Mouse (Mus musculus) heart, postnatal 0 days (tissue): ENCODE data around the gene Camk1. TPM values are rescaled to one million over a fixed set of nuclear protein-coding genes. Genes with fewer than 3 reads are reported as not detected.

Experiments used
- ATAC-seq: fragments of 200-750 bp; cut with Nextera tagmentation; 2 replicates; pipeline ENCODE4 v1.8.0; 2017; ENCODE audit warnings: low read depth, moderate number of reproducible peaks, moderate library complexity; ENCODE audit not compliant: insufficient read depth
- DNase-seq: peaks from one replicate; pipeline ENCODE4 v3.0.0-alpha.2; 2016; ENCODE audit warnings: low spot score
- H3K27ac ChIP-seq: fragments of 300-500 bp; sonication (generic); 2 replicates; pipeline ENCODE4 v1.5.1; 2014; ENCODE audit warnings: low read depth, mild to moderate bottlenecking
- H3K27me3 ChIP-seq: fragments of 300-500 bp; sonication (generic); 2 replicates; pipeline ENCODE4 v1.6.1; 2014; ENCODE audit warnings: low read length, mixed read lengths; ENCODE audit not compliant: control insufficient read depth, insufficient read depth
- H3K36me3 ChIP-seq: fragments of 300-500 bp; sonication (generic); replicated peaks from 2 replicates; pipeline ENCODE4 v1.6.1; 2014; ENCODE audit warnings: low read length, mixed read lengths; ENCODE audit not compliant: control insufficient read depth, insufficient read depth
- H3K4me1 ChIP-seq: fragments of 300-500 bp; sonication (generic); 2 replicates; pipeline ENCODE4 v1.6.1; 2014; ENCODE audit warnings: antibody characterized with exemption; ENCODE audit not compliant: control insufficient read depth, insufficient read depth
- H3K4me2 ChIP-seq: fragments of 300-500 bp; sonication (generic); 2 replicates; pipeline ENCODE4 v1.6.1; 2014; ENCODE audit warnings: low read depth, mild to moderate bottlenecking, low read length, moderate library complexity
- H3K4me3 ChIP-seq: fragments of 300-500 bp; sonication (generic); 2 replicates; pipeline ENCODE4 v1.5.1; 2014; ENCODE audit warnings: low read depth, low read length
- H3K9ac ChIP-seq: fragments of 300-500 bp; sonication (generic); replicated peaks from 2 replicates; pipeline ENCODE4 v1.6.1; 2014; ENCODE audit warnings: low read depth, low read length, mixed read lengths
- H3K9me3 ChIP-seq: fragments of 300-500 bp; sonication (generic); replicated peaks from 2 replicates; pipeline ENCODE4 v1.6.1; 2016; ENCODE audit warnings: low read length; ENCODE audit not compliant: control insufficient read depth
- CTCF ChIP-seq: IDR thresholded peaks from 2 replicates; pipeline ENCODE4 v1.5.1; 2016; ENCODE audit warnings: antibody characterized with exemption, control low read depth, low read depth
- EP300 ChIP-seq: IDR thresholded peaks from 2 replicates; pipeline ENCODE4 v1.6.1; 2016; ENCODE audit warnings: antibody characterized with exemption, low read depth
- WGBS: fragments of 180-500 bp; shearing (Covaris S2); extraction: QIAGEN DNeasy Blood & Tissue Kit; methylation state at CpG from one replicate; pipeline ENCODE4 v1.1.7; 2014; 5-methylcytosine and 5-hydroxymethylcytosine counted together
- polyA plus RNA-seq: library from polyadenylated mRNA; unstranded; fragments of >200 nt; fragmentation: Nextera tagmentation; extraction: Ambion mirVana; gene quantifications from 2 replicates; pipeline ENCODE4 v1.2.1, GENCODE M21; 2015
- total RNA-seq: library from RNA; depleted of rRNA; stranded (reverse); fragments of >200 nt; gene quantifications from 2 replicates; pipeline ENCODE4 v1.2.3, GENCODE M21; 2014; ENCODE audit warnings: low replicate concordance

Camk1 gene
- total and polyA plus RNA-seq, 2 experiments from 2014 or later = 94.5 to 105 TPM

- Histone ChIP-seq H3K9me3 (no peaks in the 10 kb centered on the region), H3K4me1 (no peaks in the 10 kb centered on the region), H3K27ac (no peak overlapping the region), H3K36me3 (no peaks in the 10 kb centered on the region), H3K9ac (no peak overlapping the region), H3K27me3 (no peaks in the 10 kb centered on the region), H3K4me2 (no peak overlapping the region), H3K4me3 (no peak overlapping the region)
- no peak for ATAC-seq
- no peak for DNase-seq
- TF ChIP-seq CTCF (no peak), EP300 (no peak)
- 52% methylated on average over 3 of the region's 3 CpGs for WGBS
These were observed 9.9 kb upstream of the Camk1 start for GRCm38 (mm10) chr6:113353696-113354095.

DNA sequence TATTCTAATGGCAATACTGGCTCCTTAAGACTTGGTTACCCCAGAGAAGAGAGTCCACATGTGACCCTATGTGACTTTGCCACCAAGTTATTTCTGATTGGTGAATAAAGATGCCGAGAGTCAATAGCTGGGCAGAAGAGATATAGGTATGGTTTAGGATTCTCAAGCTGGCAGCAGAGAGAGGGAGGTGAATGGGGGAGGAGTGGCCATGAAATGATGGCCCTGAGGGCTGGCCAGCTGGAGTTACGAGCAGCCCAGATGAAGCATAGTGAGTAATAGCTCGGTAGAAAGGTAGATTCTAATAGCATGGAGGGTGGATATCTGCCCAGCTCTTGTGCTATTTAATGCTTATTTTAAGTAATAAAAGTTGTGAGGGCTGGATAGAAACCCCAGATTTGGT is 9.0 kb upstream of the Camk1 start:
- H3K4me3 ChIP-seq = no peak overlapping the region
- H3K4me2 ChIP-seq = no peak overlapping the region
- no peak for TF ChIP-seq EP300
- no peak for TF ChIP-seq CTCF
- no peak for ATAC-seq
- H3K4me1 ChIP-seq = no peaks in the 10 kb centered on the region
- H3K9me3 ChIP-seq = no peaks in the 10 kb centered on the region
- H3K36me3 ChIP-seq = no peaks in the 10 kb centered on the region
- H3K9ac ChIP-seq = no peak overlapping the region
- H3K27me3 ChIP-seq = no peaks in the 10 kb centered on the region
- H3K27ac ChIP-seq = no peak overlapping the region
- no peak for DNase-seq
- 70% methylated on average over 3 of the region's 3 CpGs for WGBS

GRCm38 (mm10) chr6:113351653-113352052 is 7.9 kb upstream of the Camk1 start:
- Histone ChIP-seq H3K27me3 (no peaks in the 10 kb centered on the region), H3K36me3 (no peaks in the 10 kb centered on the region), H3K27ac (no peak overlapping the region), H3K4me3 (no peak overlapping the region), H3K4me1 (no peaks in the 10 kb centered on the region), H3K9me3 (no peaks in the 10 kb centered on the region), H3K9ac (no peak overlapping the region), H3K4me2 (no peak overlapping the region)
- WGBS = 57% methylated on average over 10 of the region's 10 CpGs
- DNase-seq = no peak
- no peak for ATAC-seq
- TF ChIP-seq EP300 (no peak), CTCF (no peak)

- H3K9me3 ChIP-seq = no peaks in the 10 kb centered on the region
- no peak overlapping the region for H3K9ac ChIP-seq
- H3K4me2 ChIP-seq = no peak overlapping the region
- no peaks in the 10 kb centered on the region for H3K27me3 ChIP-seq
- H3K4me3 ChIP-seq = no peak overlapping the region
- ATAC-seq (no peak), DNase-seq (no peak)
- no peaks in the 10 kb centered on the region for H3K4me1 ChIP-seq
- H3K27ac ChIP-seq = no peak overlapping the region
- TF ChIP-seq EP300 (no peak), CTCF (no peak)
- no peaks in the 10 kb centered on the region for H3K36me3 ChIP-seq
- WGBS = 58% methylated on average over 1 of the region's 1 CpGs
These were observed 7.4 kb upstream of the Camk1 start for GRCm38 (mm10) chr6:113351161-113351560.

GRCm38 (mm10) chr6:113350538-113350937 is 6.8 kb upstream of the Camk1 start:
- TF ChIP-seq CTCF (no peak), EP300 (no peak)
- DNase-seq (no peak), ATAC-seq (no peak)
- Histone ChIP-seq H3K27ac (no peak overlapping the region), H3K27me3 (no peaks in the 10 kb centered on the region), H3K36me3 (no peaks in the 10 kb centered on the region), H3K9ac (no peak overlapping the region), H3K4me3 (no peak overlapping the region), H3K9me3 (no peaks in the 10 kb centered on the region), H3K4me1 (no peaks in the 10 kb centered on the region), H3K4me2 (no peak overlapping the region)

GRCm38 (mm10) chr6:113346897-113347296 is 3.1 kb upstream of the Camk1 start:
- no peaks in the 10 kb centered on the region for H3K27me3 ChIP-seq
- WGBS = 66% methylated on average over 4 of the region's 4 CpGs
- no peak for TF ChIP-seq CTCF
- no peak for TF ChIP-seq EP300
- peaks cover 24% of the 10 kb centered on the region for H3K4me1 ChIP-seq
- DNase-seq (no peak), ATAC-seq (no peak)
- H3K36me3 ChIP-seq = no peaks in the 10 kb centered on the region
- H3K4me2 ChIP-seq = no peak overlapping the region
- no peak overlapping the region for H3K4me3 ChIP-seq
- H3K9me3 ChIP-seq = no peaks in the 10 kb centered on the region
- no peak overlapping the region for H3K9ac ChIP-seq
- no peak overlapping the region for H3K27ac ChIP-seq
